ENCODE assay signal across 11 mouse cellular contexts in genomic region chr6:124664256-124664655, GRCm38 (mm10). TPM values are rescaled to one million over a fixed set of nuclear protein-coding genes. Genes with fewer than 3 reads are reported as not detected.
A peak's percentile ranks its signal among the peaks of the same experiment; 100 is the strongest.
DNase-seq lines count a peak whose midpoint lies in the region; ATAC-seq and TF ChIP-seq lines count a peak whose summit lies in the region.
"Had no signal": no experiment of that assay in that cellular context is flagged by ENCODE, and none has a peak within 500 bp of the region (broad histone marks: within the 10 kb centered on the region; RNA-seq: fewer than 3 reads in every experiment).

No protein-coding gene starts in this region.

- no peak for TF ChIP-seq EP300 in stomach, postnatal 0 days (optimal IDR thresholded peaks at IDR 0.05)

- 83% methylated on average over 7 of the region's 7 CpGs for WGBS in heart, embryonic 16.5 days
- WGBS in liver, adult 2 months = 42% methylated on average over 7 of the region's 7 CpGs
- 72% methylated on average over 7 of the region's 7 CpGs for WGBS in stomach, postnatal 0 days

- TF ChIP-seq CTCF in testis, adult 2 months (IDR thresholded peaks at IDR 0.05; ENCODE audit: control insufficient read depth, insufficient read depth, insufficient replicate concordance, low read depth, low read length) = no peak
- no peak for TF ChIP-seq CTCF in liver, adult 2 months (IDR thresholded peaks at IDR 0.05; ENCODE audit: low read depth, low read length)
- TF ChIP-seq CTCF in stomach, postnatal 0 days (IDR thresholded peaks at IDR 0.05; ENCODE audit: low read depth) = no peak

- H3K27me3 ChIP-seq in heart, embryonic 16.5 days (ENCODE audit: control insufficient read depth, insufficient read depth, low read length) = no peaks in the 10 kb centered on the region
- H3K27me3 ChIP-seq in testis, adult 2 months (ENCODE audit: control insufficient read depth, insufficient read depth, low read length) = no peaks in the 10 kb centered on the region
- H3K27me3 ChIP-seq in liver, adult 2 months (ENCODE audit: control insufficient read depth, insufficient read depth, low read length) = no peaks in the 10 kb centered on the region
- H3K27me3 ChIP-seq in stomach, postnatal 0 days (ENCODE audit: control insufficient read depth, insufficient read depth, low read length) = no peaks in the 10 kb centered on the region
- H3K27me3 ChIP-seq: neural tube, embryonic 12.5 days had no signal

- H3K79me2 ChIP-seq in liver, adult 2 months (ENCODE audit: control insufficient read depth, insufficient read depth, low read length) = peaks cover 38% of the 10 kb centered on the region; the same call in 1 of the 2 replicates

- ATAC-seq in heart, embryonic 16.5 days (replicated peaks; ENCODE audit: extremely low read depth, insufficient read depth, low FRiP score) = no peak
- no peak for ATAC-seq in stomach, postnatal 0 days (ENCODE audit: low FRiP score, low TSS enrichment)

- H3K4me2 ChIP-seq in heart, embryonic 16.5 days (ENCODE audit: low read depth, low read length) = peak overlapping the region; percentile 81
- H3K4me2 ChIP-seq in stomach, postnatal 0 days (replicated peaks; ENCODE audit: low read depth) = peak overlapping the region; percentile 75

- intact Hi-C loops in heart, postnatal 14 days (cut with DNase I) = loop anchor here (5.0 kb wide), 1 partner anchor 38 kb away; no protein-coding TSS in a partner anchor

- no peak for DNase-seq in heart, postnatal 14 days
- no peak for DNase-seq in testis, postnatal 14 days (ENCODE audit: low spot score)
- peak; percentile 26 for DNase-seq in liver, adult 2 months (ENCODE audit: extremely low read depth, low read depth, low spot score)
- no peak for DNase-seq in stomach, postnatal 0 days (ENCODE audit: low spot score)
- no peak for DNase-seq in thymus, adult 18-20 months
- DNase-seq in embryo, embryonic 9.5 days (ENCODE audit: extremely low spot score) = no peak
- DNase-seq: adrenal gland, postnatal 14 days had no signal

- no peak for TF ChIP-seq POLR2A in testis, adult 2 months (IDR thresholded peaks at IDR 0.05; ENCODE audit: control insufficient read depth, low read depth, low read length)
- TF ChIP-seq POLR2A in liver, adult 2 months (IDR thresholded peaks at IDR 0.05; ENCODE audit: extremely low read depth, insufficient read depth, low read length) = no peak

- H3K4me1 ChIP-seq in heart, embryonic 16.5 days (ENCODE audit: control insufficient read depth, insufficient read depth, low read length) = peaks cover 6% of the 10 kb centered on the region
- 0 out of 2 replicates have a peak, but pooled peaks cover 2% of the 10 kb centered on the region for H3K4me1 ChIP-seq in testis, adult 2 months (ENCODE audit: control insufficient read depth, insufficient read depth, low read length)
- peaks cover 24% of the 10 kb centered on the region for H3K4me1 ChIP-seq in liver, adult 2 months (ENCODE audit: control insufficient read depth, insufficient read depth, low read length)
- H3K4me1 ChIP-seq in stomach, postnatal 0 days (replicated peaks; ENCODE audit: control insufficient read depth, insufficient read depth) = no peaks in the 10 kb centered on the region

- H3K36me3 ChIP-seq in heart, embryonic 16.5 days (ENCODE audit: control insufficient read depth, insufficient read depth) = no peaks in the 10 kb centered on the region
- no peaks in the 10 kb centered on the region; the same call in 1 of the 2 replicates for H3K36me3 ChIP-seq in testis, adult 2 months (ENCODE audit: control insufficient read depth, insufficient read depth, low read length)
- no peaks in the 10 kb centered on the region for H3K36me3 ChIP-seq in liver, adult 2 months (ENCODE audit: control insufficient read depth, insufficient read depth, low read length)
- no peaks in the 10 kb centered on the region for H3K36me3 ChIP-seq in stomach, postnatal 0 days (ENCODE audit: control insufficient read depth, insufficient read depth, low read length)
- H3K36me3 ChIP-seq: neural tube, embryonic 12.5 days had no signal

- no peaks in the 10 kb centered on the region for H3K9me3 ChIP-seq in heart, embryonic 16.5 days (replicated peaks; ENCODE audit: control insufficient read depth, low read length)
- no peaks in the 10 kb centered on the region for H3K9me3 ChIP-seq in stomach, postnatal 0 days (ENCODE audit: control insufficient read depth, low read length)
- H3K9me3 ChIP-seq: neural tube, embryonic 12.5 days had no signal

- no peak overlapping the region for H3K4me3 ChIP-seq in heart, embryonic 16.5 days (ENCODE audit: low read length)
- peak overlapping the region; percentile 39; the same call in 1 of the 2 replicates for H3K4me3 ChIP-seq in testis, adult 2 months (ENCODE audit: control insufficient read depth, low read depth, low read length)
- peak overlapping the region; percentile 42 for H3K4me3 ChIP-seq in liver, adult 2 months (ENCODE audit: insufficient read depth, low read depth, low read length)
- H3K4me3 ChIP-seq in stomach, postnatal 0 days (ENCODE audit: low read depth, low read length) = peak overlapping the region; percentile 72; the same call in 1 of the 2 replicates

- no peak overlapping the region for H3K9ac ChIP-seq in heart, embryonic 16.5 days (ENCODE audit: low read length)
- H3K9ac ChIP-seq in liver, adult 2 months (ENCODE audit: low read depth, low read length) = peak overlapping the region; percentile 74
- no peak overlapping the region for H3K9ac ChIP-seq in stomach, postnatal 0 days (ENCODE audit: low read length)

- H3K27ac ChIP-seq in heart, embryonic 16.5 days (ENCODE audit: low read length) = no peak overlapping the region
- H3K27ac ChIP-seq in testis, adult 2 months (ENCODE audit: control insufficient read depth, insufficient read depth, low read depth, low read length) = no peak overlapping the region
- peak overlapping the region; percentile 41; the same call in 1 of the 2 replicates for H3K27ac ChIP-seq in liver, adult 2 months (replicated peaks; ENCODE audit: insufficient read depth, low read depth, low read length)
- no peak overlapping the region for H3K27ac ChIP-seq in stomach, postnatal 0 days (replicated peaks)
- H3K27ac ChIP-seq: neural tube, embryonic 12.5 days had no signal

RNA-seq across cellular contexts. Expression of gene Lpcat3, which starts 1.4 kb away (rescaled TPM):
- 50.1 and 54.2 TPM in 2 replicates for polyA plus RNA-seq in heart, embryonic 16.5 days (2015; fragmentation: Nextera tagmentation; extraction: Ambion mirVana)
- total RNA-seq in heart, postnatal 14 days (2021) = 10 to 100 TPM; 54.0 to 56.7 TPM
- 282 and 286 TPM in 2 replicates for polyA plus RNA-seq in testis, adult 2 months (2012; rRNA removed)
- total RNA-seq in liver, adult 2 months (2014; rRNA removed) = 72.4 and 99.9 TPM in 2 replicates
- 172 and 188 TPM in 2 replicates for polyA plus RNA-seq in liver, adult 2 months (2012; rRNA removed)
- polyA plus RNA-seq in stomach, postnatal 0 days (2015; fragmentation: Nextera tagmentation; extraction: Ambion mirVana) = 78.8 and 79.6 TPM in 2 replicates

RNA-seq across cellular contexts. Expression of gene C1s2, which starts 28.4 kb away (rescaled TPM):
- polyA plus RNA-seq in heart, embryonic 16.5 days (2015; fragmentation: Nextera tagmentation; extraction: Ambion mirVana) = 0.05 and 0.06 TPM in 2 replicates
- total RNA-seq in heart, postnatal 14 days (2021) = under 1 TPM; 0.41 to 0.65 TPM
- 0.19 and 0.32 TPM in 2 replicates for polyA plus RNA-seq in testis, adult 2 months (2012; rRNA removed)
- total RNA-seq in liver, adult 2 months (2014; rRNA removed) = 0.09 TPM in 1 of 2 replicates, not detected in the other
- not detected in 2 replicates for polyA plus RNA-seq in liver, adult 2 months (2012; rRNA removed)
- polyA plus RNA-seq in stomach, postnatal 0 days (2015; fragmentation: Nextera tagmentation; extraction: Ambion mirVana) = 0.05 TPM in 1 of 2 replicates, not detected in the other
- total RNA-seq: granulocyte monocyte progenitor cell, adult 5-6 weeks had no signal

RNA-seq across cellular contexts. Expression of gene Emg1, which starts 47.7 kb away (rescaled TPM):
- polyA plus RNA-seq in heart, embryonic 16.5 days (2015; fragmentation: Nextera tagmentation; extraction: Ambion mirVana) = 125 and 133 TPM in 2 replicates
- total RNA-seq in heart, postnatal 14 days (2021) = 10 to 100 TPM; 58.8 to 68.4 TPM
- polyA plus RNA-seq in testis, adult 2 months (2012; rRNA removed) = 39.9 and 44.1 TPM in 2 replicates
- total RNA-seq in liver, adult 2 months (2014; rRNA removed) = 97.4 and 99.6 TPM in 2 replicates
- polyA plus RNA-seq in liver, adult 2 months (2012; rRNA removed) = 46.0 and 56.3 TPM in 2 replicates
- 93.9 and 94.8 TPM in 2 replicates for polyA plus RNA-seq in stomach, postnatal 0 days (2015; fragmentation: Nextera tagmentation; extraction: Ambion mirVana)

RNA-seq across cellular contexts. Expression of gene Phb2, which starts 47.9 kb away (rescaled TPM):
- 347 and 355 TPM in 2 replicates for polyA plus RNA-seq in heart, embryonic 16.5 days (2015; fragmentation: Nextera tagmentation; extraction: Ambion mirVana)
- total RNA-seq in heart, postnatal 14 days (2021) = 100 to 1,000 TPM; 326 to 358 TPM
- polyA plus RNA-seq in testis, adult 2 months (2012; rRNA removed) = 47.6 and 50.5 TPM in 2 replicates
- 140 and 151 TPM in 2 replicates for total RNA-seq in liver, adult 2 months (2014; rRNA removed)
- polyA plus RNA-seq in liver, adult 2 months (2012; rRNA removed) = 209 and 210 TPM in 2 replicates
- 230 and 237 TPM in 2 replicates for polyA plus RNA-seq in stomach, postnatal 0 days (2015; fragmentation: Nextera tagmentation; extraction: Ambion mirVana)
